Mouse (Mus musculus) neural tube, embryonic 15.5 days (tissue): ENCODE measurements at regions not wholly inside any gene's neighbourhood (a gene's known extent, or its start where the extent isn't known, plus 50 kb on each side); places are given as distances from the start of the nearest gene placed in this dataset.

Source experiments
- ATAC-seq: fragments of 200-750 bp; cut with Nextera tagmentation; 2 replicates; pipeline ENCODE4 v1.8.0; 2017; ENCODE audit warnings: mild to moderate bottlenecking, moderate TSS enrichment, moderate library complexity; ENCODE audit not compliant: low FRiP score
- H3K27ac ChIP-seq: fragments of 300-500 bp; sonication (generic); replicated peaks from 2 replicates; pipeline ENCODE4 v1.5.1; 2015; ENCODE audit warnings: mild to moderate bottlenecking, inconsistent platforms
- H3K27me3 ChIP-seq: fragments of 300-500 bp; sonication (generic); replicated peaks from 2 replicates; pipeline ENCODE4 v1.6.1; 2015; ENCODE audit warnings: inconsistent platforms
- H3K36me3 ChIP-seq: fragments of 300-500 bp; sonication (generic); 2 replicates; pipeline ENCODE4 v1.6.1; 2015; ENCODE audit warnings: inconsistent platforms
- H3K4me1 ChIP-seq: fragments of 300-500 bp; sonication (generic); 2 replicates; pipeline ENCODE4 v1.6.1; 2015; ENCODE audit warnings: inconsistent platforms
- H3K4me2 ChIP-seq: fragments of 300-500 bp; sonication (generic); 2 replicates; pipeline ENCODE4 v1.6.1; 2015; ENCODE audit warnings: inconsistent platforms, mild to moderate bottlenecking, moderate library complexity
- H3K4me3 ChIP-seq: fragments of 300-500 bp; sonication (generic); replicated peaks from 2 replicates; pipeline ENCODE4 v1.5.1; 2015; ENCODE audit warnings: mild to moderate bottlenecking, inconsistent platforms
- H3K9ac ChIP-seq: fragments of 300-500 bp; sonication (generic); replicated peaks from 2 replicates; pipeline ENCODE4 v1.6.1; 2015; ENCODE audit warnings: mild to moderate bottlenecking, inconsistent platforms
- H3K9me3 ChIP-seq: fragments of 300-500 bp; sonication (generic); replicated peaks from 2 replicates; pipeline ENCODE4 v1.6.1; 2016; ENCODE audit warnings: inconsistent platforms
- WGBS: fragments of 180-500 bp; shearing (Covaris S2); methylation state at CpG from one replicate; pipeline ENCODE4 v1.1.7; 2015; ENCODE audit warnings: mixed read lengths; 5-methylcytosine and 5-hydroxymethylcytosine counted together

DNA sequence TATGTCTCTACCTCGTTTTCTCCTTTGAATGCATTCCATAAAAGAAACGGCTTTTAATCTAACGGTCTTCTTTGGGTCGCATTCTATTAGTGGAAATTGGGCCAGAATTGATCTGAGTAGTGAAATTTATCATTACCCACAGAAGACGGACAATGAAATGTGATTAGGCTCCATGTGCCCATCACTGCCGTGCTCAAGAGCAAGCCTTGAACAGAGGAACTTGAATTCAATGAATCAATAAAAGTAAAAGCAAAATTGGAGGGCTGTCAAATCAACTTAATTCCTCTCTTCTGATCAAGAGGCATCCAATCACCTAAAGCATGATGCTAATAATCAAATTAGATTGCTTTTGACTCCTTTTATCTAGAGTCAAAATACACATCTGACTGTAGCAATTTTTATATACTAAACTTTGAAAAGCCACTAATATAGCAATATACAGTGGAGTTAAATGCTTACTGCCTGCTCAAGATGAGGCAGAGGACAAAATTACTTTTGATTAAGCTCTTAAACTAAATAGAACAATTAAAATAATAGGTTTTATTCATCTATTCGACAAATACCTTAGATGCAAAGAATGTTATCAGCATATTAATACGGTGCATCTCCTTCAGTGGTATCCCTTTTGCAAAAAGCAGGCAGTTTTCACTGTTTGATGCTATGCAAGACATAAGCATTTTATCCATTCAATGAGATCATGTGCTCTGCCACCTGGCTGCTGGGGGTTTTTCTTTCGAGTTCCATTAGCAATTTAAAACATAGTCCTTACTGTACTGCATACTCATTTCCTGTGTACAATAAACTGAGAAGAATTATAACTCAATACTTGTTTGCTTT is 321.5 kb upstream of the Robo2 start:
- 76% methylated on average over 9 of the region's 9 CpGs for WGBS
- no peaks in the 10 kb centered on the region for H3K27me3 ChIP-seq
- no peaks in the 10 kb centered on the region for H3K36me3 ChIP-seq
- no peaks in the 10 kb centered on the region for H3K9me3 ChIP-seq
- H3K9ac ChIP-seq = no peak overlapping the region
- no peak for ATAC-seq
- H3K4me2 ChIP-seq = no peak overlapping the region
- H3K4me1 ChIP-seq = no peaks in the 10 kb centered on the region
- no peak overlapping the region for H3K27ac ChIP-seq
- no peak overlapping the region for H3K4me3 ChIP-seq

DNA sequence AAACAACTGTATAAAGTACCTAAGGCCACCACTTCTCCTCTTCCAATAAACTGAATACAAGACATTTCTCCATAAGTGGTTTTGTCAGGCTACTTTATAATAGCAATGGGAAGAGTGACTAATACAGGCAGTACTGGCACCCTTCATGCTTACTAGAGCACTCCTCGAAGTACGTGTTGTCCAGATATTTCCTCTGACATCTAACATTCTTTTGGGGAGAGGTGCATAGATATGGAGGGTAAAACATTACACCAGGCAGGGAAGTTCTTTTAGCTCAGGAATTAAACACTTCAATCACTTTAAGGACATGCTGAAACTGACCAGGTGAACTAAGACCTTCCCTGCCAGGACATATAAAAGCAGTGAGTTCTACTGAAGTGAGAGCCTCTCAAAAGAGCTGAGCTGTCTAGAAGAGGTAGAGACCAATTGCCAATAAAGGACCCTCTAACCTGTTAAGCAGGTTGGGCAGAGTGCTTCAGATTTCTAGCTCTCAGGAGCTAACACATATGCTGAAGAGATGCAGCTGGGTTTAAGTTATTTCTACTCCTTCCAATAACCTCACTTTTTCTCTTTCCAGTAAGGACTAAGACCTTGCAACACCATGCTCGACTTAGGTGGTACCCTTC is 318.7 kb upstream of the Robo2 start:
- H3K36me3 ChIP-seq = no peaks in the 10 kb centered on the region
- no peaks in the 10 kb centered on the region for H3K9me3 ChIP-seq
- ATAC-seq = no peak
- no peaks in the 10 kb centered on the region for H3K4me1 ChIP-seq
- H3K4me2 ChIP-seq = no peak overlapping the region
- 88% methylated on average over 3 of the region's 3 CpGs for WGBS
- H3K4me3 ChIP-seq = no peak overlapping the region
- H3K9ac ChIP-seq = no peak overlapping the region
- no peaks in the 10 kb centered on the region for H3K27me3 ChIP-seq
- no peak overlapping the region for H3K27ac ChIP-seq

DNA sequence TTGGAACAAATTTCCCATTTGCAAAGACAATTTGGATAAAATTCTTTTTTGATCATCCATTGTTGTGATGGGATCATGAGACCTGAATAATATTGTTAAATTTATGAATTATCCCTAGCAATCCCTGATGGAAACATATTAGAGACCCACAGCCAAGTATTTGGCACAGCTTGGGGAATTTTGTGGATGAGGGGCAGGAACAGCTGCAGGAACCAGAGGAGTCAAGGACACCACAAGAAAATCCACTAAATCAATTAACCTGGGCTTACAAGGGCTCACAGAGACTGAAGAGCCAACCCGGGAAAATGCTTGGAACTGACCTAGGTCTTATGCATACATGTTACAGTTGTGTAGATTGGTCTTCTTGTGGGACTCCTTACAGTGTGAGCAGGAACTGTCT is 311.6 kb upstream of the Robo2 start:
- Histone ChIP-seq H3K4me2 (no peak overlapping the region), H3K27ac (no peak overlapping the region), H3K36me3 (no peaks in the 10 kb centered on the region), H3K9me3 (no peaks in the 10 kb centered on the region), H3K4me3 (no peak overlapping the region), H3K4me1 (no peaks in the 10 kb centered on the region), H3K9ac (no peak overlapping the region), H3K27me3 (no peaks in the 10 kb centered on the region)
- no peak for ATAC-seq
- WGBS = 24% methylated on average over 1 of the region's 1 CpGs

DNA sequence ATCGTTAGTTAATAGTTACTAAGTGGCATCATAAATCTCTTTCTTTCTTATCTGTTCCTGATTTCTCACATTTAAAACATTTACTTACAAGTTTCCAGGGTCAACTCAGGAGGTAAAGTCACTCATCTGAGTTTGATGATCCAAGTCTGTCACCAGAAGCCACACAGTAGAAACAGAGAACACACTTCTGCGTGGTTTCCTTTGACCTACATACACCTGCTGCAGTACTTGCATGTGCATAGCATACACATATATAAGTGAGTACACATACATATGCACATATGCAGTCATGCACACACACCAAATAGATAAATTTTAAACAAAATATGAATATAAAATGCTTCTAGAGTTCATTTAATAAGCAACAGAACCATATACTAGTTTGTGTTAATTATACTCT is 306.5 kb upstream of the Robo2 start:
- Histone ChIP-seq H3K36me3 (no peaks in the 10 kb centered on the region), H3K4me2 (no peak overlapping the region), H3K4me1 (no peaks in the 10 kb centered on the region), H3K4me3 (no peak overlapping the region), H3K9ac (no peak overlapping the region), H3K27me3 (no peaks in the 10 kb centered on the region), H3K9me3 (no peaks in the 10 kb centered on the region), H3K27ac (no peak overlapping the region)
- 78% methylated on average over 2 of the region's 2 CpGs for WGBS
- ATAC-seq = no peak

DNA sequence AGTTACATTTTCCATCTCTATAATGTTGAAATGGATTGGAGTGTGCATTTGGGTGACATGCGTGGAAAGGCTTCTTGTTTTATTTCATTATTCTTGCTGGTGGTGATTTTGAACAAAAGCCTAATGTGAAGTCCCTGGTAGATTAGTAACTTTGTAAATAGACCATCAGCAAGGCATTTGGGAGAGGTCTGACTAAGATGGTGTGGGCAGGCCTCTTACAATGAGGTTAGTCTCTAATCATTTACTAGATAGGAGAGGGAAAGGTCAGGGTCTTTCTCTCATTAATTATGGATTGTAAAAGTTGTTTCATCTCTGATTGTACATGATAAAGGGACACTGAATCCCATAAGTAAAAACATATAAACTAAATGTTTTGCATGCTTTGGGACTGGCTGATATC is 306.0 kb upstream of the Robo2 start:
- no peak overlapping the region for H3K4me2 ChIP-seq
- WGBS = 58% methylated on average over 1 of the region's 1 CpGs
- H3K9ac ChIP-seq = no peak overlapping the region

DNA sequence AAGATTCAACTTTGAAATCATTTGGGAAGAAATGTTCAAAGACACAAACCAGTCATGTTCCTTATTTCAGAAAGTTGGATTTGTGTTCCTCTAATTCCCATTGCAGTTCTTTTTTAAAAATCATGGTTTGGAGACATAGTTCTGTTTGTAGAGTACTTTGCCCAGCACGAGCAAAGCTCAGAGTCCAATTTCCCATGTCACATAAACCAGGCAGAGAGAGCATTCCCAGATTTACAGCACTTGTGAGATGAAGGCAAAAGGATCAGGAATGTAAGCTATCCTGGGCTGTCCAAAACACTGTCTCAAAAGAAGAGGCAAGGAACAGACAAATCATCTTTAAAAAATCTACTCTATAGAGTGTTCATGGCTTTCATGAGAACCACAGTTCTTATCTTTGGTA is 303.3 kb upstream of the Robo2 start:
- Histone ChIP-seq H3K9ac (no peak overlapping the region), H3K4me2 (no peak overlapping the region), H3K27ac (no peak overlapping the region), H3K27me3 (no peaks in the 10 kb centered on the region), H3K9me3 (no peaks in the 10 kb centered on the region), H3K36me3 (no peaks in the 10 kb centered on the region), H3K4me3 (no peak overlapping the region), H3K4me1 (no peaks in the 10 kb centered on the region)
- 54% methylated on average over 1 of the region's 1 CpGs for WGBS
- no peak for ATAC-seq

More for the DNA sequence above, 306.0 kb upstream of the Robo2 start:
- Histone ChIP-seq H3K4me1 (no peaks in the 10 kb centered on the region), H3K27me3 (no peaks in the 10 kb centered on the region), H3K9me3 (no peaks in the 10 kb centered on the region), H3K27ac (no peak overlapping the region), H3K36me3 (no peaks in the 10 kb centered on the region), H3K4me3 (no peak overlapping the region)
- ATAC-seq = no peak

DNA sequence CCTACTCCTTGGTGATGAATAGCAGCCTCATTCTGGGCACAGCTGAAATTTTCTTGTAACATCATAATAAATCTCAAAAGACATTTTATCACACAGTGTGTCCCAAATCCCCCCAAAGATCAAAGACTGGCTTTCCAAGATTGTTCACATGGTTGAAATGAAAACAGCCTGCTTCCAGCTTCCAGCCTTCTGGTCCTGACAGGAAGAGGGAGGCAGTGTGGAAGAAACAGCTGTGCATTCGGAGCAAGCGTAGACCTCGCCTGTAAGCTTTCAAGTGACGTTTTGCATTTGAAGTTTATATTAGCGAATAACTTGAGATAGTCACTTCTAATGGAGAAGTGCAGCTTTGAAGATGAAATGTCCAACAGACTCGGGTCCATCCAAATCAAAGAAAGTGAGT is 300.9 kb upstream of the Robo2 start:
- no peaks in the 10 kb centered on the region for H3K4me1 ChIP-seq
- ATAC-seq = no peak
- WGBS = 81% methylated on average over 6 of the region's 6 CpGs
- H3K27me3 ChIP-seq = no peaks in the 10 kb centered on the region
- H3K27ac ChIP-seq = no peak overlapping the region
- no peak overlapping the region for H3K4me3 ChIP-seq
- H3K9me3 ChIP-seq = no peaks in the 10 kb centered on the region
- no peak overlapping the region for H3K9ac ChIP-seq
- no peak overlapping the region for H3K4me2 ChIP-seq
- no peaks in the 10 kb centered on the region for H3K36me3 ChIP-seq

DNA sequence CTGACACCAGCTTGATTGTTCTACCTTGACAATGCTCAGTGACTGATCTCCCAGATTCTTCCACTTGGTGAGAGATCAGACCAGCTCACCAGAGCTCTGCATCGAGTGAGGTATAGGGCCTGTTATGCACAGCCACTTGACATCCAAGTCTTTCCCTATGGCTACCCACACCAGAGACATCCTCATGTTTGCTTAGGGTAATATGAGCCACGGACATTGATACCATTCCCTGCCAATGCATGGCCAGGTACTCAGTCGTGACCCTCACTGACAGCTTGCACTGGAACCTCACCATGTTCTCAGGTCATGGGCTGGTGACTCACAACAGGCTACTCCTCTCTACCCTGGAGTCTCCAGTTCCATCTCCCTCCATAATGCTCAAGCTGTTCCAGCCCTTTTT is 290.4 kb upstream of the Robo2 start:
- no peaks in the 10 kb centered on the region for H3K27me3 ChIP-seq
- ATAC-seq = no peak
- no peak overlapping the region for H3K27ac ChIP-seq
- 93% methylated on average over 3 of the region's 3 CpGs for WGBS
- no peak overlapping the region for H3K9ac ChIP-seq
- no peak overlapping the region for H3K4me3 ChIP-seq
- no peaks in the 10 kb centered on the region for H3K9me3 ChIP-seq
- no peaks in the 10 kb centered on the region for H3K4me1 ChIP-seq
- H3K4me2 ChIP-seq = no peak overlapping the region
- no peaks in the 10 kb centered on the region for H3K36me3 ChIP-seq

DNA sequence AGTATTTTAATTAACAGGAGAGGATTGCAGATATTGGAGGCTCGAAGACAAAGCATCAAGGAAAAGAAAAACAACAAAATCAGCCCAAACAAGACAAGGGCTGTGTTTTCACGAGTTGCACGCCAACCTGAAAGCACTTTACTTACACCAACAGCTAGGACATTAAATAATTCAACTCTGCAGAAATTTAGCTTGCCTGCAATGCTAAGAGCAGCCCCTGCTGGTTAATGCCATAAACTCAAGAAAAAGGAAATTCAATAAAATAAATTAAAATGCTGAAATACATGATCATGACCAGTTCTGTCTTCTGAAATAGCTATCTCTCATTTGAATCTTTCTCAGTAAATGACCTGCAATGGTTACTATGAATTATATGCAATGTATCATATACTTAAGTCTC is 271.7 kb upstream of the Robo2 start:
- Histone ChIP-seq H3K27ac (no peak overlapping the region), H3K4me2 (no peak overlapping the region), H3K36me3 (no peaks in the 10 kb centered on the region), H3K9me3 (no peaks in the 10 kb centered on the region), H3K27me3 (no peaks in the 10 kb centered on the region), H3K4me3 (no peak overlapping the region), H3K4me1 (no peaks in the 10 kb centered on the region), H3K9ac (no peak overlapping the region)
- 36% methylated on average over 3 of the region's 3 CpGs for WGBS
- no peak for ATAC-seq

DNA sequence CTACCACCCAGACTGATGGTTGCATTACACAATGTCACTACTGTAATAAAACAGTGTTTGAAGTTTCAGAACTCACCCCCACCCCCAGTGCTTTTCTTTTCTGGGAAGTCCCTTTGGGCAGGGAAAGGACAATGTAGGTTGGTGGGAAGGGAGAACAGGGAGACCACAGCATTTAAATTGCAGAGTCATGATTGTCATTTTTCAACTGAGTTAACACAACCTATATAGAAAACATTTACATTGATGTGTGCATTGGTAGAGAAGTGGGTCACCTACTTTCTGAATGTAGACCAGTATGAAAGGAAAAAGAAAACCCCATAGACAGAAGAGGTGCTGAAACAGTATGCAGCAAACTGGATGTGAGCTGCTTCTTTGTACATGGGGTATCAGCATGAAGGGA is 264.0 kb upstream of the Robo2 start:
- no peak for ATAC-seq
- H3K9me3 ChIP-seq = no peaks in the 10 kb centered on the region
- no peak overlapping the region for H3K4me2 ChIP-seq
- H3K4me3 ChIP-seq = no peak overlapping the region
- no peaks in the 10 kb centered on the region for H3K27me3 ChIP-seq
- H3K9ac ChIP-seq = no peak overlapping the region
- H3K36me3 ChIP-seq = no peaks in the 10 kb centered on the region
- no peak overlapping the region for H3K27ac ChIP-seq
- no peaks in the 10 kb centered on the region for H3K4me1 ChIP-seq

DNA sequence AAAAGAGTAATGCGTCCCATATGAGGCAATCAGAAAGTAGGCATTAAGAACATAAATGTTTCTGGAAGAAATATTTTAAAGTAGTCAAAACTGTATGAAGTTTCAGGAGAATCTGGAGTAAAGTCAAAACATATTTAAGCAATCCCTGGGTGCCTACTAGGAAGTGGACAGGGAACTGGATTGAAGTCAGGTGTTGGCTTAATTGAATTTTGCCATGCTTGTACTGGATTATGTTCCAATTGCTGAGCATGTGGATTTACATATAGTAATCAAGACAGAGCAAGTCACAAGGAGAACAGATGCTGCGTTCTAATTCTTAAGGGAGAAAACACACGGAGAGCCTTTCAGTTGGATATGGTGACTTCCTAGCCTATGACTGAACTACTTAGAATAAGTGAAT is 259.8 kb upstream of the Robo2 start:
- H3K9ac ChIP-seq = no peak overlapping the region
- WGBS = 75% methylated on average over 3 of the region's 3 CpGs
- H3K4me2 ChIP-seq = no peak overlapping the region
- no peaks in the 10 kb centered on the region for H3K9me3 ChIP-seq
- ATAC-seq = no peak
- no peak overlapping the region for H3K4me3 ChIP-seq
- no peaks in the 10 kb centered on the region for H3K36me3 ChIP-seq
- no peaks in the 10 kb centered on the region for H3K4me1 ChIP-seq
- H3K27me3 ChIP-seq = no peaks in the 10 kb centered on the region
- no peak overlapping the region for H3K27ac ChIP-seq

DNA sequence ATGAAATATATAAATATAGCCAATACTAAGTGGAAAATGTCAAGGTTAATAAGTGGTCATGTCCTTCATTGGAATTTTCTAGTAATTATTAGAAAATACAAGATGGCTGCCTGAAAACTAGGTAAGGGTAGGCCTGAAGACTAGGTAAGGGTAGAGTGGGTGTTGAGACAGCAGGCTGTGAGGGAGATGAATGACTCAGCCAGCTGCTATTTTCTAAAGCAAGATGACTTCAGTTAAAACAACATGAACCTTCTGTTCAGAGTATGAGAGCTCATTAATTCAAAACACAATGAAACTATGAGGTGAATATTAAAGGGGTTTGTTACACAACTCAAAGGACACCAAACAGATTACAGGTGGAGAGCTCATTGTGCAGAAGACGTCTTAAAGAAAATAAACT is 252.7 kb upstream of the Robo2 start:
- Histone ChIP-seq H3K36me3 (no peaks in the 10 kb centered on the region), H3K4me2 (no peak overlapping the region), H3K27me3 (no peaks in the 10 kb centered on the region), H3K9ac (no peak overlapping the region), H3K4me1 (no peaks in the 10 kb centered on the region), H3K4me3 (no peak overlapping the region), H3K9me3 (no peaks in the 10 kb centered on the region), H3K27ac (no peak overlapping the region)
- 76% methylated on average over 1 of the region's 1 CpGs for WGBS
- no peak for ATAC-seq
